Mouse (Mus musculus) kidney, embryonic 14.5 days (tissue): ENCODE data around the gene Thoc6. TPM values are rescaled to one million over a fixed set of nuclear protein-coding genes. Genes with fewer than 3 reads are reported as not detected.

Experiments used
- ATAC-seq: fragments of 200-750 bp; cut with Nextera tagmentation; 2 replicates; pipeline ENCODE4 v1.8.0; 2017; ENCODE audit warnings: moderate number of reproducible peaks, mild to moderate bottlenecking, moderate TSS enrichment, moderate library complexity; ENCODE audit not compliant: low FRiP score, low TSS enrichment
- H3K27ac ChIP-seq: fragments of 300-500 bp; sonication (generic); 2 replicates; pipeline ENCODE4 v1.5.1; 2014; ENCODE audit warnings: low read depth, mild to moderate bottlenecking, low read length, moderate library complexity, mixed read lengths
- H3K27me3 ChIP-seq: fragments of 300-500 bp; sonication (generic); 2 replicates; pipeline ENCODE4 v1.6.1; 2014; ENCODE audit warnings: mild to moderate bottlenecking, low read length; ENCODE audit not compliant: control insufficient read depth, insufficient read depth
- H3K36me3 ChIP-seq: fragments of 300-500 bp; sonication (generic); 2 replicates; pipeline ENCODE4 v1.6.1; 2014; ENCODE audit warnings: low read length, mixed read lengths; ENCODE audit not compliant: control insufficient read depth, insufficient read depth
- H3K4me1 ChIP-seq: fragments of 300-500 bp; sonication (generic); 2 replicates; pipeline ENCODE4 v1.6.1; 2014; ENCODE audit warnings: low read length, mixed read lengths; ENCODE audit not compliant: control insufficient read depth, insufficient read depth
- H3K4me2 ChIP-seq: fragments of 300-500 bp; sonication (generic); replicated peaks from 2 replicates; pipeline ENCODE4 v1.6.1; 2014; ENCODE audit warnings: low read depth, mild to moderate bottlenecking, low read length
- H3K4me3 ChIP-seq: fragments of 300-500 bp; sonication (generic); 2 replicates; pipeline ENCODE4 v1.5.1; 2014; ENCODE audit warnings: mild to moderate bottlenecking, low read length
- H3K9ac ChIP-seq: fragments of 300-500 bp; sonication (generic); 2 replicates; pipeline ENCODE4 v1.6.1; 2014; ENCODE audit warnings: low read depth, mild to moderate bottlenecking, low read length, moderate library complexity
- H3K9me3 ChIP-seq: fragments of 300-500 bp; sonication (generic); 2 replicates; pipeline ENCODE4 v1.6.1; 2016; ENCODE audit warnings: low read length; ENCODE audit not compliant: control insufficient read depth
- WGBS: fragments of 180-500 bp; shearing (Covaris S2); extraction: QIAGEN DNeasy Blood & Tissue Kit; methylation state at CpG from one replicate; pipeline ENCODE4 v1.1.7; 2014; 5-methylcytosine and 5-hydroxymethylcytosine counted together
- polyA plus RNA-seq: library from polyadenylated mRNA; unstranded; fragments of >200 nt; fragmentation: Nextera tagmentation; extraction: Ambion mirVana; gene quantifications from 2 replicates; pipeline ENCODE4 v1.2.1, GENCODE M21; 2014

The Thoc6 gene
- polyA plus RNA-seq, 1 experiment from 2014 or later, result 53.0 TPM

DNA sequence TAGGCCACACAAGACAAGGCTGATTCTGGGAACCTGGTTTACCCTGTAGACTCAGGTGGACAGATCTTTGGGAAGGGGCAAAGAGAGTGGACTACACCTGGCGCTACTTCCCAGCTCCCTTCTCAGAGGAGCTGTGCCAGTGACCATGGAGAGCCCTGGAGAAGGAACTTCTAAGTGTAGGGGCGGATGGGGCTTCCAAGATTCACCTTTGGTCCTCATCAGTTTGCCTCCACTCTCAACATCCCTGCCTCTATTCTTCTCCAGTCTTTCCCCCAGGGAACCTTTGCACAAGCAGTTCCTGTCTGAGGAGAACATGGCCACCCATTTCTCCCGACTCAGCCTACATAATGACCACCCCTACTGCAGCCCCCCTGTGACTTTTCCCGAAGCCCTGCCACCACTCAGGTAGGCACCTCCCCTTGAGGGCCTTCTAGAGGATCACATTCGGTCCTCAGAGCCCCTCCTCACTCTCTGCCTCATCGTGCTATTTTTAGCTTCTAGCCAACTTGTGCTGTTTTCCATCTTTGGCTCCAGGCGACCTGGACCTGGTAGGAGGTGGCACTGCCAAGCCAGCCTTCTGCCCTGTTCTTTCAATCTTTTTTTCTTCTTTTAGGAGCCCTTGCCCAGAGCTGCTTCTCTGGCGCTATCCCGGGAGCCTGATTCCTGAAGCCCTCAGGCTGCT lies 730 bp upstream of the Thoc6 start:
- WGBS, result 35% methylated on average over 9 of the region's 9 CpGs
- Histone ChIP-seq H3K9ac (peak overlapping the region; percentile 66), H3K4me2 (peak overlapping the region; percentile 56), H3K36me3 (peaks cover 9% of the 10 kb centered on the region; the same call in 1 of the 2 replicates), H3K4me3 (peak overlapping the region; percentile 59), H3K27me3 (peaks cover 5% of the 10 kb centered on the region), H3K4me1 (peaks cover 38% of the 10 kb centered on the region; the same call in 1 of the 2 replicates), H3K9me3 (no peaks in the 10 kb centered on the region), H3K27ac (no peak overlapping the region)
- ATAC-seq, result no peak

DNA sequence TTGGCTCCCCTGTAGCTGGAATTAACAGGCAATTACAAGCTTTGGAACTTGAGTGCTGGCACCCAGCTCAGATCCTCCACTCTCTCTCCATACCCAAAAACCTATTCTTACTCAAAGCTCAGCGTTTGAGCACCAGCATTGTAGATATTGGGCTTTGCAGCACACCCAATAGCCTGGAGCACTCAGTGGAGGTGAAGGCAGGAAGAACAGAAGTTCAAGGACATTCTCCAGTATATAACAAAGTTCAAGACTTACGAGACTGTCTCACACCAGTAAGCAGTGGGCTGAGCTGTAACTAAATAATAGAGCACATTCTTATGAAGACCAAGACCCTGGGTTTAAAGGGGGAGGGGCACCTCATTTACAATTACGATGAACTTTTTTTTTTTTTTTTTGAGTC lies 921 bp downstream of the Thoc6 start:
- Histone ChIP-seq H3K4me3 (peak overlapping the region; percentile 59), H3K27ac (no peak overlapping the region), H3K9me3 (no peaks in the 10 kb centered on the region), H3K4me1 (peaks cover 37% of the 10 kb centered on the region; the same call in 1 of the 2 replicates), H3K9ac (peak overlapping the region; percentile 66; the same call in 1 of the 2 replicates), H3K4me2 (peak overlapping the region; percentile 56), H3K27me3 (no peaks in the 10 kb centered on the region), H3K36me3 (peaks cover 22% of the 10 kb centered on the region; the same call in 1 of the 2 replicates)
- WGBS, result 61% methylated on average over 3 of the region's 3 CpGs
- no peak for ATAC-seq

DNA sequence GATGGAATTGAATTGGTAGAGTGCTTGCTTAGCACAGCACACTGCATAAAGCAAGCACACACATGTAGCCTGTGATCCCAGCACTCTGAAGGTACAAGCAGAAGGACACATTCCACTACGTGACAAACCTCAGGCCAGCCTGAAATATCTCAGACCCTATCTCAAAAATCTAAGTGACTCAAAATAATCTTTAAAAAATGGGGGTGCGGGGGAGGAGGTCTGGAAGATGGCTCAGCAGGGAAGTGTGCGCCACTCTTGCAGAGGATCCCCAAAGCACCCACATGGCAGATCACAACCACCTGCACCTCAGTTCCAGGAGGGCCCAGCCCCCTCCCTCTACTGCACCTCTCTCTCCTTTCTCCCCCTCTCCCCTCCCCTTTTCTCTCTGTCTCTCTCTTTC lies 2.2 kb downstream of the Thoc6 start:
- Histone ChIP-seq H3K4me1 (peaks cover 31% of the 10 kb centered on the region; the same call in 1 of the 2 replicates), H3K4me2 (no peak overlapping the region), H3K4me3 (no peak overlapping the region), H3K27me3 (no peaks in the 10 kb centered on the region), H3K27ac (no peak overlapping the region), H3K36me3 (peaks cover 32% of the 10 kb centered on the region), H3K9ac (no peak overlapping the region), H3K9me3 (no peaks in the 10 kb centered on the region)
- no peak for ATAC-seq
- WGBS, result 89% methylated on average over 3 of the region's 3 CpGs

DNA sequence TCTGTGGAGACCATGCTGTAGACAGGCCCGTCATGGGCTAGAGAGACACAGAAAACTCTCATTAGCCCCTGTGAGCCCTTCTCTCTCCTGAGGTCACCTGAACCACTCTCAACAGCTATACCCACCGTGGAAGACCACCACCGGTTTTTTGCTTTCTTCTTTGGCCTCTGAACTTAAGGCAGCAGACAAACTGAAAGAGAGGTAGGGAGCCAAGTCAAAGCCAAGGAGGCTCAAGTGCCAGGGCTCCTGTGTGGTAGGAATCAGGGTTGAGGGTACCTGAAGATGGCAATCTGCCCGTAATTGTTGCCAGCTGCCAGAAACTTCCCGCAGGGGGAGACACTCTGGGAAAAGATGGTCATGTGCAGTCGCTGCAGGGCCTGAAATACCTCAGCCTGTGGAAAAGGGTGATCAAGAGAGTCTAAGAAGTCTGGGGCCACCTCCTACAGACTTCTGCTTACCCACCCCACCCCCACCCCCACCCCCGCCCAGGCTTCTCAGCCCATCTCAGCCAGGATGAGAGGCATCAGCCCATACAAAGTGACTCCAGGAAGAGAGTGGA lies 3.1 kb downstream of the Thoc6 start:
- no peak for ATAC-seq
- Histone ChIP-seq H3K36me3 (peaks cover 38% of the 10 kb centered on the region), H3K9me3 (no peaks in the 10 kb centered on the region), H3K27me3 (no peaks in the 10 kb centered on the region), H3K4me1 (peaks cover 21% of the 10 kb centered on the region; the same call in 1 of the 2 replicates), H3K4me3 (no peak overlapping the region), H3K4me2 (no peak overlapping the region), H3K27ac (no peak overlapping the region), H3K9ac (no peak overlapping the region)
- WGBS, result 91% methylated on average over 7 of the region's 7 CpGs

DNA sequence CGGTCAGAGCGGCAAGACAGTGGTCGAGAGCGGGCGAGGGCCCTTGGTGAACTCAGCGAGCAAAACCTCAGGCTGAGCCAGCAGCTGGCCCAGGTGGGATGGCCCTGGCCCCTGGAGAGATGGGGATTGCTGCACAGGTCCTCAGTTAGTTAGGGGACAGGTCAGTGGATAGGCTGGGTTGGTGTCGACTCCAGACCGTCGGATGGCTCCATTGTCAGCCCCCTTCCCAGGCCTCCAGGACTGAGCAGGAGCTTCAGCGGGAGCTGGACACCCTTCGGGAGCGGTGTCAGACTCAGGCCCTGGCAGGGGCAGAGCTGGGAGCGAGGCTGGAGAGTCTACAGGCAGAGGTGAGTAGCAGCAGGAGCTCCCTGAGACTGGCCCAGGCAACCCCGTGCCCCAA lies 8.2 kb downstream of the Thoc6 start:
- no peak overlapping the region for H3K4me2 ChIP-seq
- no peak overlapping the region for H3K4me3 ChIP-seq
- no peak overlapping the region for H3K27ac ChIP-seq
- H3K9me3 ChIP-seq, result no peaks in the 10 kb centered on the region
- H3K27me3 ChIP-seq, result peaks cover 26% of the 10 kb centered on the region
- 78% methylated on average over 14 of the region's 14 CpGs for WGBS
- no peaks in the 10 kb centered on the region; the same call in 1 of the 2 replicates for H3K4me1 ChIP-seq
- no peak for ATAC-seq
- peaks cover 38% of the 10 kb centered on the region for H3K36me3 ChIP-seq
- no peak overlapping the region for H3K9ac ChIP-seq

DNA sequence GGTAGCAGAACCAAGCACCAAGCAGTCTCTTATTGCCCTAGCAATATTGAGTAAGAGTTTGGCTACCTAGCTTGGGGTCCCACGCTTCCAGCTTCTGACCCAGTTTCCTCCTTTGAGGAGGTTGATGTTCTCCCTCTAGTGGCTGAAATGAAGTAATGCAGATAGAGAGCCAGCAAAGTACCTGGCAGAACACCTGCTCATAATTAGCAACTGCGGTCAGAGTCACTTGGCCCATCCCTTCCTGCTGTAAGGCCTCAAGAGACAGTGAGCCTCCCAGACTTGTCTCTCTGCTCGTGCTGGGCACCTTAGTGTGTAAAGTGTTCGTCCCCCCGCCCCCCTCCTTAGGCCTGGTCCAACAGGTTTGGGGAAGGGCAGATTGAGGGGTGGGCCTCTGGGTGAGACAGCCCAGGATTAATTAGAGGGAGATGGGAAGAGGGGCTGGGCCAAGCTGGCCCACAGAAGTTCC lies 9.1 kb downstream of the Thoc6 start:
- Histone ChIP-seq H3K9me3 (no peaks in the 10 kb centered on the region), H3K9ac (no peak overlapping the region), H3K4me3 (no peak overlapping the region), H3K27ac (no peak overlapping the region), H3K4me1 (no peaks in the 10 kb centered on the region; the same call in 1 of the 2 replicates), H3K36me3 (peaks cover 30% of the 10 kb centered on the region), H3K4me2 (no peak overlapping the region), H3K27me3 (peaks cover 35% of the 10 kb centered on the region)
- 8% methylated on average over 5 of the region's 5 CpGs for WGBS
- ATAC-seq, result no peak; the same call in 1 of the 2 replicates

DNA sequence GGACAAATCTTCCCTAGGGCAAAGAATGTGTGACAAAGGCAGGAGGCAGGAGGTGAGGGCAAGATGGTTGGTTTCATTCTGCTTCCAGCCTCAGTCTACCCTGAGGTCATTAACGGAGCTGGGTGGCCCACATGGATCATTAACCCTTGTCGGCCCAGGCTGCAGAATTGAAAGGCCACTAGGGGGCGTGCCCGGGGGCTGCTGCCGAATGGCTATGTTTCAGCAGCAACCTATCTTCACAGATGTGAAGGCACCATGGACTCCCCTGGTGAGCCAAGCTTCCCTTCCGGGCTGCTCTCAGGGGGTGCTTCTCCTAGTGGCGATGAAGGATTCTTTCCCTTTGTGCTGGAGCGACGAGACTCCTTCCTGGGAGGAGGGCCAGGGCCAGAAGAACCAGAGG lies 12.2 kb downstream of the Thoc6 start:
- H3K27ac ChIP-seq, result no peak overlapping the region
- WGBS, result 0% methylated on average over 9 of the region's 9 CpGs
- H3K9ac ChIP-seq, result no peak overlapping the region
- no peak for ATAC-seq
- H3K9me3 ChIP-seq, result no peaks in the 10 kb centered on the region
- H3K4me2 ChIP-seq, result no peak overlapping the region
- peaks cover 37% of the 10 kb centered on the region for H3K27me3 ChIP-seq
- H3K4me1 ChIP-seq, result no peaks in the 10 kb centered on the region; the same call in 1 of the 2 replicates
- no peak overlapping the region for H3K4me3 ChIP-seq
- H3K36me3 ChIP-seq, result peaks cover 6% of the 10 kb centered on the region

DNA sequence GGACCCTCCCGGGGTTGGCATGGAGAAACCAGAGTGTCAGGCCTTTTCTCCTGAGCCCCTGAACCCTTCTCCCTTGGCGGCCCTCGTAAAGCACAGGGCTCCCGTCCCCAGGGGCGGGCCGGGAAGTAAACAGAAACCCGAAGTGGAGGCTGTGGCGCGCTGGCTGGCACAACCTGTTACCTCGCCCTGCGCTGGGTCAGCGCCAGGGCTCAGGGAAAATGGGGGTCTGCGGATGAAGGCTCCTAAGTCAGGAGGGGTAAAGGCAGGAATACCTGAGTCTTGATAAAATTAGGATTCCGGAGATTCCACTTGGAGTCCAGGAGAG lies 12.8 kb downstream of the Thoc6 start:
- peak overlapping the region; percentile 43 for H3K4me2 ChIP-seq
- ATAC-seq, result 0 out of 2 replicates have a peak, but pooled peaks have one; percentile 8
- no peak overlapping the region for H3K27ac ChIP-seq
- 2% methylated on average over 13 of the region's 14 CpGs for WGBS
- H3K27me3 ChIP-seq, result peaks cover 37% of the 10 kb centered on the region
- peak overlapping the region; percentile 27 for H3K4me3 ChIP-seq
- no peak overlapping the region; the same call in 1 of the 2 replicates for H3K9ac ChIP-seq
- no peaks in the 10 kb centered on the region; the same call in 1 of the 2 replicates for H3K4me1 ChIP-seq
- no peaks in the 10 kb centered on the region for H3K9me3 ChIP-seq
- H3K36me3 ChIP-seq, result peaks cover under 1% of the 10 kb centered on the region; the same call in 1 of the 2 replicates
